Mouse (Mus musculus): ENCODE measurements around the gene Top2b. TPM values are rescaled to one million over a fixed set of nuclear protein-coding genes. Genes with fewer than 3 reads are reported as not detected.

Top2b gene
- total RNA-seq, 2 experiments from 2014 or later: 160 TPM

Other genes with a start within 250 kb of the Top2b start
- gene Ngly1, start 115.9 kb upstream of the Top2b start, total RNA-seq (2021): 10 to 100 TPM; 35.6 to 38.0 TPM
- 10 to 100 TPM in 1 of 2 experiments, 1 to 10 TPM in 1; 9.2 to 10.0 TPM for gene Oxsm, start 115.4 kb upstream of the Top2b start, total RNA-seq (2021)